Mouse (Mus musculus) heart, adult 9 months (tissue): Measurements from ENCODE around the gene Hoxb6.

Source experiments
- DNase-seq, 2 experiments: peaks; one replicate each; pipeline ENCODE4 v3.0.0; 2022; ENCODE audit warnings: low spot score in 2 of 2

Hoxb6 gene

GRCm38 (mm10) chr11:96269869-96270268 is 22.4 kb upstream of the Hoxb6 start:
- no peak for DNase-seq

- no peak for DNase-seq
These were observed 21.2 kb upstream of the Hoxb6 start, which contains the start of gene Hoxb9 for GRCm38 (mm10) chr11:96270996-96271540. Hoxb9 (plus strand) TSS chr11:96271457.

DNA sequence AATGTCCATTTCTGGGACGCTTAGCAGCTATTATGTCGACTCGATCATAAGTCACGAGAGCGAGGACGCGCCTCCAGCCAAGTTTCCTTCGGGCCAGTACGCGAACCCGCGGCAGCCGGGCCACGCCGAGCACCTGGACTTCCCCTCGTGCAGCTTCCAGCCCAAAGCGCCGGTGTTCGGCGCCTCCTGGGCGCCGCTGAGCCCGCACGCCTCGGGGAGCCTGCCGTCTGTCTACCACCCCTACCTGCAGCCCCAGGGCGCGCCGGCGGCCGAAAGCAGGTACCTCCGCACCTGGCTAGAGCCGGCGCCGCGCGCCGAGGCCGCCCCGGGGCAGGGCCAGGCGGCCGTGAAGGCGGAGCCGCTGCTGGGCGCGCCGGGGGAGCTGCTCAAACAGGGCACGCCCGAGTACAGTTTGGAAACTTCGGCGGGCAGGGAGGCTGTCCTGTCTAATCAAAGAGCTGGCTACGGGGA is 20.7 kb upstream of the Hoxb6 start:
- no peak for DNase-seq

DNA sequence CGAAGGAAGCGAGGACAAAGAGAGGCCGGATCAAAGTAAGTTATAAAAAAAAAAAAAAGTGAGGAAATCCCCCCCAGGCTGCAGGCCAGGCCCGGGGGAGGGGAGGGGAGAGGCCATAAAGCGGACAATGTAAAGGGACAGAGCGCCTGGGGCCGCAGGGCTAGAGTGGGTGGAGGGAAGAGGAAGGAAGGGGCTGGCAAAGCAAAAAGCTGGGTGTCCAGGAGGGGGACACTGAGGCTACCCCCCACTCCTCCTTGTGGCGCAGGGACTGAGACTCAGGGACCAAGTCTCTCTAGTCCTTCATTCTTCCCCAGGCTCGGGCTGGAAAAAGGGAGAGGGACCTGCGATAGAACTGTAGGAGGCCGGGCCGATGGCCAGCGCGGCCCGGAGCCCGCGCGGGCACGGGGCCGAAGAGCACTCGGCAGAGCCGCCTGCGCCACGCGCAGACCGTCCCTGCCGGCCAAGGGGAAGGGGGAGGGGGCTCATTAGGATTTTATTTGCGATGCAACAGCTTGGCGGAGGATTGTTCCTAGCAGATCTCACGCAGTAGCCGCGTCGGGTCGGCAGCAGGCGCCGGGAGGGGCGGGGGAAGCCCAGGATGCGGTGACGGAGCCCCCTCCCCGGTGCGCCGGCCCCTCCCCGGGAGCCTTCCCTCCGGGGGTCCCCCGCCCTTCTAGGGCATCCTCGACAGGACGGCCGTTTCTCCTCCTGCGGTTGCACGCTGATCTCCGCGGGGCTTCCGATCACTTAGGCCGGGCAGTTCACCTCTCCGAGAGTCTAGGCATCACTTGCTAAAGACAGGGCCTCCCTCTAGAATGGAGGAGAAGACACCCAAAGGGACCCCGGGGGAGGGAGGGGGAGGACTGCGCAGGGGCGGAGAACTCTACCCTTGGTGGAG is 20.0 kb upstream of the Hoxb6 start:
- no peak for DNase-seq

DNA sequence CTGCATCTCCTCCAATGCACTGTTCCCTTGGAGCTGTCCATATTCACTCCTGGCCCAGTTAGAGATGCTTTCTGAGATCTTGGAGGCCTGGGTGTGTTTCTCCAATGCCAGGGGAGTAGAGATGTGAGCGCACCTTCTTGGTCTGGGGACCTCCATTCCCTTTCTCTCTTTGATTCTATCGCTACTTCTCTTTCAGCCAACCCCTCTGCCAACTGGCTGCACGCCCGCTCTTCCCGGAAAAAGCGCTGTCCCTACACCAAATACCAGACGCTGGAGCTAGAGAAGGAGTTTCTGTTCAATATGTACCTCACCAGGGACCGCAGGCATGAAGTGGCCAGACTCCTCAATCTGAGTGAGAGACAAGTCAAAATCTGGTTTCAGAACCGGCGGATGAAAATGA is 17.8 kb upstream of the Hoxb6 start:
- no peak for DNase-seq

DNA sequence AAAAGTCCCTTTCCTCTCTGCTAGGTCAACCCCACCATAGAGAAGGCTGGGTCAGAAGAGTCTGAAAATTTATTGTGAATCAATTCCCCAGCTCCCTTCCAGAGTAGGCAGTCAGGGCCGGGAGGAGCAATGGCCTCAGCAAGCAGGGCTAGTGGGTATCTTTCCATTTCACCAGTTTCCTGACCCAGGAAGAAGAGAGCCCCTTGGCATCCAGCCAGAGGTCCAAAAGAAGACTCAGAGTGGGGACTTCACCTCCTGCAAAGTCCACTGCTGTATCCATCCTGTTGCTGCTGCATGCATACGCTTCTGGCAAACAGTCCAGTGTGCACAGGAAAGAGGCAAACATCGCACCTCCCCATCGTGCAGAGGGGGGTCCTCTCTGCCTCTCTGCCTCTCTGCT is 16.4 kb upstream of the Hoxb6 start:
- no peak for DNase-seq

DNA sequence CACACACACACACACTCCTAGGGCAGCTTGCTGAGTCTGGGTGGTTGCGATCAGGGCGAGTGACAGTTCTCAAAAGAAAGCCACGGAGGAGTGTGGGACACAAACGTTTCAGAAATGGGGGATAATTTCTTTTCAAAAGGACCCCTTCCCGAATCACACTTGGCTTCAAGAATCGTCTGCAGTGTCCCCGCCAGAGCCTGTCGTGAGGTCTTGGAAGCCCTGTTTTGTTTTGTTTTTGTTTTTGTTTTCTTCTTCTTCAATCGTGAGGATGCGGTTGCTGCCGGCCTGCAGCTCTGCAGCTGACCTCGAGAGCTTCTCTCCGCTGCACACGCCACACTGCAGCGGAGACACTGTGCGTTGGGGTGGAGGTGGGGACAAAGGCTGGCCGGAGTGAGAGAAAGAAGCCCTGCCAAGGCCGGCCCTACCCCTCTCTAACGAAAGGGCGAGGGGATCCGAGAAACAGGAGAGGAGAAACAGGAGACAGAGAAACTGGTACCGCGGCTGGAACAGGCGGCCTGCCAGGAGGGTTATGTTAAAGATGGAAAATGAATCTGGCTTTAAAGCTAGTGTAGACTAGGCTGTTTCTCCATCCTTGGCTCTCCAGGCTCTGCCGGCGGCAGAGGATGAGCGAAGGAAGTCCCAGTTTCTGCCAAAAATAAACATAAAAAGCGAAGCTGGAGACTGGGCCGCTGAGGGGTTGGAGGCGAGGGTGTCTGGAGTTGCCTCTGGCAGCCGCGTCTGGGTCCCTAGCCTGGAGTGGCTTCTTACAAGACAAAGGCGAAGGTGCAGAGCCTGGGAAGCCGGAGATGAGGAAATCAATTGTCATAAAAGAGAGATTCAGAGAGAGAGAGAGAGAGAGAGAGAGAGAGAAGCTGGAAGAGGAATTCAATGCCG is 14.9 kb upstream of the Hoxb6 start:
- DNase-seq = no peak

DNA sequence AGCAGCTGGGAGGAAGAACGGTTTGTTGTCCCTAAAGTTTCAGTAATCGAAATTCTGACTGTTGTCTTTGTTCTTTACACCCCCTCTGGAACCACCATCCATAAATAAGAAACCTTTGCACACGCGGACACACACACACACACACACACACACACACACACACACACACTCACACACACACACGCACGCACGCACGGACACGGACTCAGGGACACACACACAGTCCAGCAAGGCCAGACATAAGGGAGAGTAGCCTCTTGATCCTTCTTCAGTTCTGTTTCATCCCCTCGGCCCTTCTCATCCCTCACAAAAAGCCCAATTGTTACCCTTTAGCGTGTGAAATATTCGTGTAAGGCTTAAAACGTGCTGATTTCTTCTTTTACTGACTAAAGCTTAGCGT is 14.0 kb upstream of the Hoxb6 start:
- no peak for DNase-seq

DNA sequence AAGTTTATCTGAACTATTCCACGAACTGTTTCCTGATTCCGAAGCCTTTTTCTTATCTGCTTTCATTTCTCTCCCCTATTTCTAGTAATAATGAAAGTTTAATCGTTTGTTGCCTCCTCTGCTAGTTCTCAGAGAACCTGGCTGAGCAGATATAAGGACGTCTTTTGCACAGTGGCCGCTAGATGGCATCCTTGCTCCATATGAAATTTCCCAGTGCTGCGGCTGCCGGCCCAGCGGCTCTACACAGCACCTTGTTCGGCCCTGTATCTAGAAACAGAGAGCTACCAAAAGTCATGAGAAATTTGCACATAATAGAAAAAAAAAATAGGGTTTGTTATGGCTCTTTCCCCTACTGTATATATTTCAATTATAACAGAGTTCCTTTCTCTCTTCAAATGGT is 13.5 kb upstream of the Hoxb6 start:
- peak; percentile 39 to 76 for DNase-seq

DNA sequence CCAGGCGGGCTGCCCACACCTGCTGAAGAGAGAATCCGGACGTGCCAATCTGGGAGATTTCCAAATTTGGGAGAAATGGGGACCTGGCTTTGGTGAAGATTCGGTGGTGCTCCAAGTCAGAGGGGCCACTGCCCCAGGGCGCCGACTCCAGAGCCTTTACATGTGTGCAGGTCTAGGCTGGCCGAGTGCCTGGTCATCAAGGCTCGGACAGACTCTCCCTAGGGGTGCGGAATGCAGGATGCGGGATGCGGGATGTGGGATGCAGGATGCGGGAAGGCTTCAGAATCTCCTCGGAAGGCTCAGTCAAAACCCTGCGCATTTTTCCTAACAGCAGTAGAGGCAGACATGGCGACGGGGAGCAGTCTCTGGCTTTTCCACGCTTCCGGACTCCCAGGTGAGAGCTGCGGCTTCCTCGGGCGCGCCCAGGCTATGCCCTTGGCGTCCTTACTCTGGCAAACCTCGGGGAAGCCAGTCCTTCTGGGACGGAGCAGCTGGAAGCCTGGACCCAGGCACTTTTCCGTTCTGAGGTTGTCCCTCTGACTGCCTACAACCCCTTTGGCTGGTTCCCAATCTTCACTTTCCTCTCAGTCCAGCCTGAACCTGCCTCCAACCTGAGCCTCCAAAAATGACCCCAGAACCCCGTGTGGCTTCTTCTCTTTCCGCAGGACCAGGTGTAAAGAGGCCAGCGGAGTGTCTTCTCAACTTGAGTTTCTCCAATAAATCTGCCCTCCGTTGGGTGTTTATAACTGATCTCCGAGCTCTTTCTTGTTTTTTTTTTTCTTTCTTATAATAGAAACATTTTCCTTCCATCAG is 12.6 kb upstream of the Hoxb6 start:
- no peak for DNase-seq

GRCm38 (mm10) chr11:96280399-96281378 is 11.6 kb upstream of the Hoxb6 start:
- no peak for DNase-seq

GRCm38 (mm10) chr11:96281396-96281795 is 10.9 kb upstream of the Hoxb6 start:
- no peak for DNase-seq

DNA sequence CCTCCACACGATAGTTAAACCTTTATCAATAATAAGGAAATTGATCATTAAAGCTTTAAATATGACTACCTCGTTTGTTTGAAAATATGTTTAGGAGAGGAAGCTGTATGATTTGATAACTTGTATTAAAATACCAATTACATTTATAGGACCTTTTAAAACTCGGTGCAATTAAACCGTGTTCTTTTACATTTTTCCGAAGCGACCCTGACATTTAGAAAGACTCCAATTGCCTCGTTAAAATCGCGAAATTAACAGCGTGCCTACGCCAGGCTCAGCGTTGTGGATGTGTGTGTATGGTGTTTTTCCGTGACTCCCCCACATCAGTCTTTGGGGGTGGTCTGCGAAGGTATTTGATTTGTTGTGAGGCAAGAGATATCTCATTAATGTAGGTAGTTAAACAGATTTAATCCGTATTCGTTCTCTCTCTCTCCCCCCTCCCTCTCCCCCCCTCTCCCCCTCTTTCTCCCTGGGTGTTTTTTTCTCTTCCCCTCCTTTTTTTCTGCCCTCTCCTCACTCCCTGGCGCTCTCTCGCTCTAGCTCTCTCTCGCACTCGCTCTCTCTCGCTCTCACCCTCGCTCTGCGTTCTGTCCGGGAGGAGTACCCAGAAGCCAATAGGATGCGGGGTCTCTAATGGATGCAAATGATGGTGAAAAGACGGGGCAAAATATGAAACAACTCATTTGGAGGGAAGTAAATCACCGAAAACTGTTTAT is 10.3 kb upstream of the Hoxb6 start, which contains the start of gene Hoxb8:
TSS of gene Hoxb8 (plus strand) at position 51 of the 716 bp plus-strand sequence.
- no peak for DNase-seq

GRCm38 (mm10) chr11:96282795-96283430 is 9.4 kb upstream of the Hoxb6 start:
- no peak for DNase-seq

- no peak for DNase-seq
These were observed 8.1 kb upstream of the Hoxb6 start for GRCm38 (mm10) chr11:96284041-96284749.

DNA sequence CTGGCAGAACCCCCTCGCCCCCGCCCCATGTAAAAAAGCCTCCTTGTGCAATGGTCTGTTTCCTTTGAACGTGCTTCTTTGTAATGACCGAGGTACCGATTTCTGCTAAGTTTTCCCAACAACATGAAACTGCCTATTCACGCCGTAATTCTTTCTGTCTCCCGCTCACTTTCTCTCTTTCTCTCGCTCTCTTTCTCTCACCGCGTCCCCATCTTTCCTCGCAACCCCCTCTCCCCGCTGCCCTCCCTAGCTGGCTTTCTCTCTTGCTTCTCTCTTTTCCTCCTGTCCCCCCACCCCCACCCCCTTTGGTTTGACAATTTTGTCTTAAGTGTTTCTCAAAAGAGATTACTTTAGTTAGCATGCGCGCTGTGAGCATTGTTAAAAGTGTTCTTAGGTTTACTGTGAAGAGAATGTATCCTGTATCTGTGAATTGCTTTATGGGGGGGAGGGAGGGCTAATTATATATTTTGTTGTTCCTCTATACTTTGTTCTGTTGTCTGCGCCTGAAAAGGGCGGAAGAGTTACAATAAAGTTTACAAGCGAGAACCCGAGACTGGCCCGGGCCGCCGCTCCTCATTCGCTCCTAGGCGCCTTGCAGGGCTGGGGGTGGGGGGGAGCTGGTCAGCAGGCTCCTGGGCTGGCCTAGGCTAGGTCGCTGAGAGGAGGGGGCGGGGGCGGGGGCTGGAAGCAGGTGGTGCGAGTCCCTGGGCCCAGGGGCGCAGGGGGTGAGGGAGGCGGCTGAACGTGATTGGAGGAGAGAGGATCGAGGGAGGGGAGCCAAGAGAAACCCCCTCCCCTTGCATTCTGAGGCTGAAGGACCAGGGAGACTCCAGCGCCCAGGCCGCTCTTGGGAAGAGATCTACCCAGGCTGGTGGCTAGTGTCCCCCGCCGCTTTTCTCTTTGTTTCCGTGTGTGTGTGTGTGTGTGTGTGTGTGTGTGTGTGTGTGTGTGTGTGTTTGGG is 7.2 kb upstream of the Hoxb6 start:
- no peak for DNase-seq
